Mouse (Mus musculus) cerebellum, postnatal 10 days (tissue): Measurements from ENCODE around the gene Olfr1441.

ENCODE experiments used
- DNase-seq, 2 experiments: peaks; one replicate each; pipeline ENCODE4 v3.0.0; 2021; ENCODE audit warnings: mixed read lengths in 2 of 2

The Olfr1441 gene

DNA sequence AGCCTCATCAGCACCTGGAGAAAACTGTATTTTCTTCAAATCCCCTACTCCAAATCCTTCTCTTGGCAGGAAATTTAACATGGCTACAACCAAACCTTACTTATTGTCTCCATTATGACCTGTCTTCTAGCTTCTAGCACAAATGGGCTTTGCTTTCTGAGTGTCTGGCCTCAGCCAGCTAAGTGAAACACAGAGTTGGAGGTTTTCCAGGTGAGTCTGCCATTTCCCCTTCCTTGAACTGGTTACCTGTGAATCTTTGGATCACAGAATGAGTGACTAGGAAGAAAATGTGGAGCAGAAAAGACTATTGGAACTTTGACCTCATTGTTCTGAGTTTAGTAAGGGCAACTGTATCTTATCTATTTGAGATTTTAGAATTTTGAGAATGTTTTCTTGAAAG is at the start of gene Olfr1441:
Gene Olfr1441, plus strand, starts transcription at position 73 of the 400 bp plus-strand sequence.
- no peak for DNase-seq

DNA sequence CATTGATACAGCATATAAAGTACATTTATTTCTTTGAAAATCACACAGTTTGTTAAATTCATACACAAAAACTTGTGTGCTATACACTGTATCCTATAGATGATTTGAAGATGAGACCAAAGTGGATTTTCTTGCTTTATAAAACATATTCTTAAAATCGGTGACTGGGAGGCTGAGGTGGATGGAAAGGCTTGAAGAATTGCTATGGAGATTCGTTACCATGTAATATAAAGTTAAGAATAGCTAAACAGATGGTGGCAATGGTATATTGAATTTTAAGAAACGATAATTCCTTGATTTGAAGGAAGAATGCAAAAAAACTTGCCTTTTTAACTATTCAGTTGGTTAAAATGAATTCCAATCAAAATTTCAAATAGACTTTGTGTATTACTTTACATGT is 44.2 kb upstream of the Olfr1441 start:
- no peak for DNase-seq

DNA sequence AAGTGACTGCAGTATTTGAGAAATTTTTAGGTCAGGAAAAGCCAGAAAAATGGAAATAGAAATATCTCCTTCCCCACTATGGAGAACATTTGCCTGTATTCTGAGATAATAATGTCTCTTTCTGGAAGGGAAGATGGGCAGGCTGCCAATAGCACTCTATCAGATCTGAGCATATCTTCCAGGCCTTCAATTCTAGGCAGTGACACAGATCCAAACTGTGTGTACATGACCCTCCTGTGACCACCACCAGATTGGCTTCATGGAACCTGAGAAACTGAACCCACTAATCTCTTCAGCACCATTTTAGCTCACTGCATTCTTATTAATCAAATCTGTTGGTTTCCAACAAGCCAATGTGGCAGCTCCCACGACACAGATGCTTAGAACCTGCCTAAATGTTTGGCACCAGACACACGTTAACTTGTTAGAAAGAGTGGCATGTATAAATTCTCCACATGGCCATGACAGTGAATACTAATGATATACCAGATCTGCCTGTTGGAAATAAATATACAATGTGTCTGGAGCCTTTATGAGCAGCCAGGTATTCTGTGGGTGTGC is 42.7 kb upstream of the Olfr1441 start:
- peak; percentile 16 to 42 for DNase-seq

- DNase-seq = no peak
Observed at GRCm38 (mm10) chr19:12386979-12387378, 30.3 kb upstream of the Olfr1441 start, which contains the start of gene Olfr1440. TSS of gene Olfr1440 (plus strand) at chr19:12387279.

GRCm38 (mm10) chr19:12413737-12414136 is 3.5 kb upstream of the Olfr1441 start:
- no peak for DNase-seq

DNA sequence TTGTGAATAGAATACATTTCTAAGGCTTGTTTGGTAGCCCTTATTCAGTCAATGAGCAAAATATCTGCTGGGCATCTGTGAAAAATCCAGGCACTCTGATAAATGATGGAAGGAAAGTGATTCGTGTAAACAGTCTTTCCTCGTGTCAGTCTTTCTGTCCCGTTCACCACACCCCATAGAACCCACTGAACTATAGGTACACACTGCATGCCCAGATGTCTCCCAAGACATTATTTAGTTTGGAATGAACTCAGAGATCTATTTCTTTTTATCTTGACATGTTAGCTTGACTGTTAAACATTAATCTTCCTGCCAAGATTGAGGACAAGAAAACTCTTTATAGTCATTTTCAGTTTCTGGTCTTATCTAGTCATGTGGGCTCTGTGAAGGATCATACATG is 1.1 kb downstream of the Olfr1441 start:
- no peak for DNase-seq

DNA sequence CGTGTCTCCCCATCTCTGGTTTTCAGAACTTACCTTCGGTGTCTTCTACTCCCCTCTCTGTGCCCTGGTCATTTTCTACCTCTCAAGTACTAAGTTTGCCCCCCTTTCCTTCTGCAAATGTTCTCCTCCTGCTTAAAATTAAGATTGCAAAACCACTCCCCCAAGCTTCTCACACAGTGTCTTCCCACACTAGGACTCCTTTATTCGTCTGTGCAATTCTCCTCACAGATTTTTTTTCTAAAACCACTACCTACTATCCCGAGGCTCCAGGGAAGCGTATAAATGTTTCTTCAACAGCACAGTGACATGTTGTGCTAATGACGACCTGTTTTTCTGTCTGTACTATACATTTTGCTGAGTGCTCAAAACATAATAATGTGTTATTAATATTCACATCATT is 3.3 kb downstream of the Olfr1441 start:
- no peak for DNase-seq

- DNase-seq = no peak
Observed at GRCm38 (mm10) chr19:12421680-12422079, 4.4 kb downstream of the Olfr1441 start.

DNA sequence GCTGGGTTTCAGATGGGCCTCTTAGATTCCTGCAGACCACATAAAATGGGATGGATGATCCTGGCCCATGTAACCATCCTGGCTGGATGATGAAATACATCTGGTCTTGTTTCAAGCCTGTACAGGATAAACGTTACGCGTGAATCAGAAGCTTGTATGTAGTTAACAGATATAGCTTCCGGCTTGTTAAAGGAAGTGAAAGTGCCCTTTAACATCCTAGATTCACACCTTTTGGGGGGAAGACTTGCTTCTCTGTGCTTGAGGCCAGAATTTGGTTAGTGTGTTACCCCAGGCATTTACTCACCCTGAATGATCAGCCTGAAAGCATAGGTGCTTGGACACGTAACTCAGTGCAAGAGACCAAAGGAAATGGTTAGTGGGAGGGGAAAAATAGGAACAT is 9.9 kb downstream of the Olfr1441 start:
- DNase-seq = no peak

DNA sequence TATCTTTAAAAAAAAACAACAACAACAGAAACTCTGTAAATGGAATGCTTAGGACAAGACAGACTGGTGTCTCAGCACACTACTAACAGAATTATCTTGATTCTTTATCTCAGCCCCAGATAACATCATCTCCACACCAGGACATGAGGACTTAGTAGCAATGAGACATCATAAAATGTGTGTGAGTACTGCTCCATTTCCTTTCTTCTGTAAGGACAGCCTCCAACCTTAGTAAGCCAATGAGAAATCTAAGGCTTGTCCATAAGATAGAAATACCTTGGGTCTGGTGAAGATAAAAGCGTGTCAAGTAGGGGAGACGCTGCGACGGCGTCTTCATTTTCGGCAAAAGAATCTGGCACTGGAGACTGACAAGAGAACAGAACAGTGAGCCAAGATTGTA is 10.4 kb downstream of the Olfr1441 start, which contains the start of gene Pfpl:
Gene Pfpl, plus strand, starts transcription at position 301 of the 400 bp plus-strand sequence.
- no peak for DNase-seq

DNA sequence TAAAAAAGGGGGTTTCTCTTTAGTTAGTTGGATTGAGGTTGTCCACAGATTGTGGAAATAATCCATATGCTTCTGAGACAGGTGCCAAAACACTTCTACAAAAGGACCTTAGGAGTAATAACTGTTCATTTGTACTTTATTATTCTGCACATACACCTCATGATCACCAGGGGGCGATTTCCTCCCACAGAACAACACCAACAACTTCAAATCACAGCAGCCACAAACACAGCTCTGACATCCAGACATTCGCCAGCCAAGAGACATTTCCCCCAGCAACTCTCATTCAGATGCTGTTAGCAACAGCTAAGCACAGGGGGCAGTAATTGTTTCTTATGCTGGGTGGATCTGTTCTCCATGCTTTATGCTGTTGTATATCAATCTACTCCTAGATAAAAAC is 15.8 kb downstream of the Olfr1441 start:
- peak; percentile 43 to 47 for DNase-seq

- DNase-seq = no peak
Observed at GRCm38 (mm10) chr19:12435011-12435416, 17.8 kb downstream of the Olfr1441 start.

- DNase-seq = no peak
Observed at GRCm38 (mm10) chr19:12435750-12436524, 18.7 kb downstream of the Olfr1441 start.

DNA sequence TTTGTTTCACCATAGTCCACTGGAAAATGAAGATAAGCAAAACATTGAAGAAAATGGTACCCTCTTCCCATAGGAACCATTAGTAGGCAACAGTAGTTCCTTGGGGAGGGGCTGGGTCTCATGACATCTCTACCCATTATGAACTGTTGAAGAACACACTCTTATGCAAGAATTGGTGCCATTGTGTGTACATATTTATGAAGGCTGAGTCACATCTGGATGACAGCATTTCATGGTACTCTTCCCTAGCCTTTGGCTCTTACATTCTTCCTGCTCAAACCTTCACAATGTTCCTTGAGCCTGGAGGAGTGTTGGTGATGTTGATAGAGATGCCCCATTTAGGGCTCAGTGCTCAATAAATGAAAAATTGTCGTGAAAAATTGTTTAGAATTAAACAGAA is 22.3 kb downstream of the Olfr1441 start:
- no peak for DNase-seq

DNA sequence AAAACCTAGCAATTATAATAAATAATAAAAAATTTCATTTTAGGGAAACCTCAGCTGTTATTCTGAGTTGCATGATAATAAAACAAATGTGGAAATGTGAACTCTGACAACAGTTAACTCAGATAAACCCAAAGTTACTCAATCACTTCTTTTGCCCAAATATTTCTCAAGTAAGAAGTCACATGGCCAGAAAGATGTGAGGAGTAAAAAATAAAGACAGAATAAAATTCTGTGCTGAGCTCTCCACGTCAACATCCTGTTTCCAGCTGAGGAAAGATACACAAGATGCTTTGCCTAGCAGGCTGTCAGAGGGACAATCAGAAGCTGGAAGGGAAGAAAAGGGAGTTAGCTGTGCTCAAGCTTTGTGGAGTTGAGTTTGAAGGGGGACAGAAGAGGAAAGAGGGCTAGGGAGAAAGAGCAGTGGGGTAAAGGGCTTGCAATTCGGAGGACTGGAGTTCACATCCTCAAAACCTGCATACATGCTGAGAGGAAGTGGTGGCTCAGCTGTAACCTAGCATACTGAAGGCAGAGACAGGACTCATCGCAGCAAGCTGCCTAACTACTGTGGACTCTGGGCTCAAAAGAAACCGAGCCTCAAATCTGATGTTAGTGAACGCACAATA is 23.0 kb downstream of the Olfr1441 start:
- DNase-seq = no peak

DNA sequence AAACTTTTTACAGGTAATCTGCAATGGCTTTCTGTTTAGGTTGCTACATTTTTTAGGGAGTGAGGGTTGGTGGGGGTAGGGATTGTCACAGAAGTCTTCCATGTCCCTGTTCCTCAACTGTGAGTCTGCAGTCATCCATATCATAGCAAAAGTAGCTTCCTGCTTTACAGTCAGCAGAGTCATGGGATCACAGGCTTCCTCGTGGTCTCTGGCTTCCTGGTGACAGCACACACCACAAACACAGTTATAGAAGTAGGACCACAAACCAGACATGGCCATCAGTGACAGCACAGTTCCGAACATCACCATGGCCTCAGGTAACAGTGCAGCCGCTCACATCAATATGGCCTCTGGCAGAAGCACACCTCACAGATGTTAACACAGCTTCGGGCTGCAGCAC is 25.3 kb downstream of the Olfr1441 start:
- no peak for DNase-seq

DNA sequence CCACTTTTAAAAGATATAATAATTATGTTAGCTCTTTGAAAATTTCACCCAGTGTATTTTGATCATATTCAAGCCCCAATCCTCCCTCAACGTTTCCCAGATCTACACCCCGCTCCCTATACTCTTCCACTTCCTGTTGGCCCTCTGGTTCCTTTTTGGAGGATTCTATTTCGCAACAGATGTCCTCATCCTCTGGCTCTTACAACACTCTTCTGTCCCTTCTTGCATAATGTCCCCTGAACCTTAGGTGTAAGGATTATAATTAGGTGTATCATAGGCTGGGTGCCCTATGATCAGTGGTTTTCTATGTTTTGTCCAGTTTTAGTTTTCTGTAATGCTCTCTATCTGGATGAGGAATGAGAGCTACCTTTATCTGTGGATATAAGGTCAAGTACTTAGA is 27.8 kb downstream of the Olfr1441 start:
- no peak for DNase-seq

DNA sequence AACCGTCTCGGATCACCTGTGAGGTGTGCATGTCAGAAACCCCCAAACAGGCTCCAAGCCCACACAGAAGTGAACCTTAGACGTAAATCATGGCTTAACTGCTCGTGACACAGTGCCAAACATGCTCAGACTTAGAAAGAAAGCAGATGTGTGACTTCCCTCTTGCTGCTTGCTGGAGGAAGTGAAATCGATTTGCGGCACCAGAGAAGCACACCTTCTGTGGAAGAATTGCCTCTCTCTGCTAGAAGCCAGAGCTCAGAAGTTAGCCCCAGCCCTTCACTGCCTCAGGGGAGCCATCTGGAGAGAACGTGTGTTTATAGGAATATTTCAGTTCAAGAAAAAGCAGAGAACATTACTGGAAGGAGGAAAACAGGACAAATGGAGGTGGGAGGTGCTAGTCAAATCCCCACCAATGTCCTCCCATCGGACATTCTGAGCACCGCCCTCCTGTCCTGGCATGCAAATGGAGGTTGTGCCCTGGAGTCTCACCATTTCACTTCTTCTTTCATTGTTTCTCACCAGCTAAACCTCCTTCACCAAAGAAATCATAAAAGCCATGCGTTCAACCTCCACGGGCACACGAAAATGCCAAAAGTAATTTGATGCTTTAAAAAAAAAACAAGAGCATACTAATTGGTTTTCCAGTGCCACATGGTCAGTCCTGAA is 40.3 kb downstream of the Olfr1441 start:
- DNase-seq = peak in 1 of 2 experiments; percentile 12

GRCm38 (mm10) chr19:12459516-12459915 is 42.3 kb downstream of the Olfr1441 start:
- no peak for DNase-seq

DNA sequence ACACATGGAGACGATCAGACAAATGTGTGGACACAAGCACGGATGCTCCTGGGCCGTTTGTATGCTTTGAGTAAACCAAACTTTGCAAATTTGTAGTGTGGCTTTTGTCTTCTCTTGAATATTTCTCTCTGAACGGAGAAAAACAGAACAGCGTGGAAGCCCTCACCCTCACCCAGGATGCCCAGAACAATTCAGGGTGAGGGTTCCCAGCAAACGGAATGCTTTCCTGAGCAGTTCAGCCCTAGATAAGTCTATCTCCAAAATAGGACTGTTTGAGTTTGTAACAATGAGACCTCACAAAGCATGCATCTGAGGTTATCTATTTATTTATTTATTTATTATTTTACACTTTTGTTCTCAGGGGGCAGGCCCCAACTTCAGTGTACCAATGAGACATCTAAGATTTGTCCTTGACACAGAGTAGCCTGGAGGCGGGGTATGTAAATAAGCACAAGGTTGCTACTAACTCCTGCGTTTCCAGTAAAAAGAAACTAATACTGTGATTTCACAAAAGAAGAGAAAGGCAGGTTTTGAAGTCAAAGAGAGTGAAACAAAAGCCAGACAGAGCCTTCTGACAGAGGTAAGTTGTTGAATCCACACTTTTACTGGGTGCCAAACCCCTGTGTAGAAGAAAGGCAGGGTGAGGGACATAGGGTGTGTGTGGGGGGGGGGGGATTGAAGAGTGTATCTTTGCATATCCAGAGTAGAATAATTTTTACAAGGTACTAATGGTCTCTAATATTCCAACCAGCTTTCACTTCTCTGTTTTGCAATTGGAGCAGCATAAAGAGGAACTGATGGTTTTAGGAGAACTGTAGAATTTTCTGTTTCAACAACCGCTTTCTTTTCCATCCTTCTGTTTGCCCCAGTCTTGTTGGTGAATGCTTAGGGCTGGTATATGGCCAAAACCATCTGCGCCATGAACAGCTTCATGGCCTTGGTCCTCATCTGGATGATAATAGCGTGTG is 43.3 kb downstream of the Olfr1441 start, which contains the start of gene Mpeg1:
Gene Mpeg1, plus strand, starts transcription at position 498 of the 968 bp plus-strand sequence.
- DNase-seq = no peak

GRCm38 (mm10) chr19:12462851-12463721 is 45.9 kb downstream of the Olfr1441 start:
- DNase-seq = no peak
